Mouse (Mus musculus) heart, embryonic 15.5 days (tissue): ENCODE data around the gene Gm21887. TPM values are rescaled to one million over a fixed set of nuclear protein-coding genes. Genes with fewer than 3 reads are reported as not detected.
"Not testable (repeated sequence)": the region's sequence is repeated elsewhere in the genome, so short reads cannot be mapped to it uniquely, and the experiment has no call there.

Source experiments
- ATAC-seq: fragments of 200-750 bp; cut with Nextera tagmentation; replicated peaks from 2 replicates; pipeline ENCODE4 v1.8.0; 2017; ENCODE audit warnings: low read depth, moderate TSS enrichment; ENCODE audit not compliant: insufficient number of reproducible peaks, insufficient read depth, low FRiP score
- H3K27ac ChIP-seq: fragments of 300-500 bp; sonication (generic); 2 replicates; pipeline ENCODE4 v1.5.1; 2015; ENCODE audit warnings: mild to moderate bottlenecking, inconsistent platforms
- H3K27me3 ChIP-seq: fragments of 300-500 bp; sonication (generic); 2 replicates; pipeline ENCODE4 v1.6.1; 2015; ENCODE audit warnings: inconsistent platforms
- H3K36me3 ChIP-seq: fragments of 300-500 bp; sonication (generic); 2 replicates; pipeline ENCODE4 v1.6.1; 2015; ENCODE audit warnings: mild to moderate bottlenecking, inconsistent platforms
- H3K4me1 ChIP-seq: fragments of 300-500 bp; sonication (generic); replicated peaks from 2 replicates; pipeline ENCODE4 v1.6.1; 2015; ENCODE audit warnings: inconsistent platforms
- H3K4me2 ChIP-seq: fragments of 300-500 bp; sonication (generic); 2 replicates; pipeline ENCODE4 v1.6.1; 2015; ENCODE audit warnings: inconsistent platforms, mild to moderate bottlenecking, moderate library complexity
- H3K4me3 ChIP-seq: fragments of 300-500 bp; sonication (generic); 2 replicates; pipeline ENCODE4 v1.5.1; 2015; ENCODE audit warnings: mild to moderate bottlenecking, inconsistent platforms
- H3K9ac ChIP-seq: fragments of 300-500 bp; sonication (generic); 2 replicates; pipeline ENCODE4 v1.6.1; 2015; ENCODE audit warnings: mild to moderate bottlenecking, inconsistent platforms
- H3K9me3 ChIP-seq: fragments of 300-500 bp; sonication (generic); replicated peaks from 2 replicates; pipeline ENCODE4 v1.6.1; 2016; ENCODE audit warnings: inconsistent platforms
- WGBS: fragments of 180-500 bp; shearing (Covaris S2); methylation state at CpG from one replicate; pipeline ENCODE4 v1.1.7; 2015; ENCODE audit warnings: mixed read lengths; 5-methylcytosine and 5-hydroxymethylcytosine counted together
- polyA plus RNA-seq: library from polyadenylated mRNA; unstranded; fragments of >200 nt; fragmentation: Nextera tagmentation; extraction: Ambion mirVana; gene quantifications from 2 replicates; pipeline ENCODE4 v1.2.1, GENCODE M21; 2015

The Gm21887 gene
- polyA plus RNA-seq, 1 experiment from 2014 or later: 122 TPM

DNA sequence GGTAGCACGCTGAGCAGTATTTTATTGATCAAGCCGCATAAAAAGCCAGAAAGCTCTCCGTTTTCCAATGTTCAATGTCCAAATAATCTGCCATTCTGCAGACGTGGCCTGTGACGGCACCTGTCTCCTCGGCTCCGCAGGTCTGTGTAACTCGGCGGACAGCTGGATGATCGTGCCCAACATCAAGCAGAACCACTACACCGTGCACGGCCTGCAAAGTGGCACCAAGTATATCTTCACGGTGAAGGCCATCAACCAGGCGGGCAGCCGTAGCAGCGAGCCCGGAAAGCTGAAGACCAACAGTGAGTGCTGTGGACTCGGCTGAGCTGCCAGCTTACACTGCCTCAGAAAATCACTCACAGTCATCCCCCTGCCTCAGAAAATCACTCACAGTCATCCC, 23.7 kb upstream of the Gm21887 start:
- not testable (repeated sequence) for H3K27ac ChIP-seq, H3K27me3 ChIP-seq, H3K4me2 ChIP-seq, H3K4me1 ChIP-seq, H3K9ac ChIP-seq, H3K4me3 ChIP-seq, ATAC-seq
- peaks cover 66% of the 10 kb centered on the region for H3K36me3 ChIP-seq
- 82% methylated on average over 18 of the region's 18 CpGs for WGBS
- H3K9me3 ChIP-seq: peaks cover 44% of the 10 kb centered on the region

GRCm38 (mm10) chrX:169986519-169987367, 22.7 kb upstream of the Gm21887 start:
- WGBS: 53% methylated on average over 51 of the region's 51 CpGs
- ATAC-seq: peak; percentile 84
- not testable (repeated sequence) for H3K27me3 ChIP-seq, H3K9ac ChIP-seq, H3K27ac ChIP-seq, H3K4me1 ChIP-seq
- Histone ChIP-seq H3K9me3 (peaks cover 44% of the 10 kb centered on the region), H3K36me3 (peaks cover 63% of the 10 kb centered on the region), H3K4me3 (peak overlapping the region; percentile 23), H3K4me2 (peak overlapping the region; percentile 41)

DNA sequence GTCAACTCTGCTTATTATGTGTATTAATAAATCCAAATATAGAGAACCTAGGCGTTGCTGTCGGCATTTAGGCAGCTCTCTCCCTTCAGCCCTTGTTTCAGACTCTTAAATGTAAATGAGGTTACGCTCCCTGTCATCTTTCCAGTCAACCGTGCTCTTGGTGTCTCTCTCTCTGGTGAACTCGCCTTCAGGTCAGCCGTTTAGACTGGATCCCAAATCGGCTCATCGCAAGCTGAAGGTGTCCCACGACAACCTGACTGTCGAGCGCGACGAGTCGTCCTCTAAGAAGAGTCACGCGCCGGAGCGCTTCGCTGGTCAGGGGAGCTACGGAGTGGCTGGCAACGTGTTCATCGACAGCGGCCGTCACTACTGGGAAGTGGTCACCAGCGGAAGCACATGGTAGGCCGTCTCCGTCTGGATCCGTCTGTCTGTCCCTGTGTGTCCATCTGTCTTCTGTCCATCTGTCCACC, 22.1 kb upstream of the Gm21887 start:
- H3K27ac ChIP-seq, H3K4me1 ChIP-seq, H3K4me3 ChIP-seq, H3K4me2 ChIP-seq, H3K27me3 ChIP-seq, H3K9ac ChIP-seq: not testable (repeated sequence)
- Histone ChIP-seq H3K36me3 (peaks cover 57% of the 10 kb centered on the region), H3K9me3 (peaks cover 44% of the 10 kb centered on the region)
- 84% methylated on average over 28 of the region's 28 CpGs for WGBS
- 0 out of 2 replicates have a peak, but pooled peaks have one; percentile 4 for ATAC-seq

DNA sequence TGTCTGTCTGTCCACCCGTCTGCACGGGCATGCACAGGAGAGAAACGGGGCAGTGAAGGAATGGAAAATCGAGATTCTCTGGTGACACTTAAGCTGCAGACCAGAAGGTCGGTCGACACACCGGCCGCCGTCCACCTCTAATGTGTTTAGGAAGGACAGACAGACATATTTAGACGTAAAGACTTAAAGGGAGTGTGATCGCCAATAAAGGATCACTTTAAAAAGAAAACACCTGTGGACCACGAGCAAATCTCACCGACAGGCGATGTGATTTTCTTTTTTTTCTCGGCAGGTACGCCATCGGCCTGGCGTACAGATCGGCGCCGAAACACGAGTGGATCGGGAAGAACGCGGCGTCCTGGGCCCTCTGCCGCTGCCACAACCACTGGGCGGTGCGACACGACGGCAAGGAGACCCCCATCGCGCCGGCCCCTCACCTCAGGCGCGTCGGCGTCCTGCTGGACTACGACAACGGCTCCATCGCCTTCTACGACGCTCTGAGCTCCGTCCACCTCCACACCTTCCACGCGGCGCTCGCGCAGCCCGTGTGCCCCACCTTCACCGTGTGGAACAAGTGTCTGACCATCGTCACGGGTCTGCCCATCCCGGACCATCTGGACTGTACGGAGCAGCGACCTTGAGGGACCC, 20.8 kb upstream of the Gm21887 start:
- Histone ChIP-seq H3K36me3 (peaks cover 48% of the 10 kb centered on the region), H3K9me3 (peaks cover 37% of the 10 kb centered on the region)
- H3K4me1 ChIP-seq, H3K4me3 ChIP-seq, H3K9ac ChIP-seq, H3K27me3 ChIP-seq, H3K4me2 ChIP-seq, H3K27ac ChIP-seq: not testable (repeated sequence)
- peak; percentile 21; the same call in 1 of the 2 replicates for ATAC-seq
- WGBS: 91% methylated on average over 56 of the region's 56 CpGs

- not testable (repeated sequence) for H3K9ac ChIP-seq, H3K27me3 ChIP-seq, H3K4me3 ChIP-seq, H3K4me1 ChIP-seq, H3K4me2 ChIP-seq, H3K27ac ChIP-seq
- peaks cover 35% of the 10 kb centered on the region for H3K9me3 ChIP-seq
- 82% methylated on average over 8 of the region's 8 CpGs for WGBS
- ATAC-seq: peak; percentile 21; the same call in 1 of the 2 replicates
- H3K36me3 ChIP-seq: peaks cover 43% of the 10 kb centered on the region
Measured at GRCm38 (mm10) chrX:169989219-169989595, 20.3 kb upstream of the Gm21887 start.

DNA sequence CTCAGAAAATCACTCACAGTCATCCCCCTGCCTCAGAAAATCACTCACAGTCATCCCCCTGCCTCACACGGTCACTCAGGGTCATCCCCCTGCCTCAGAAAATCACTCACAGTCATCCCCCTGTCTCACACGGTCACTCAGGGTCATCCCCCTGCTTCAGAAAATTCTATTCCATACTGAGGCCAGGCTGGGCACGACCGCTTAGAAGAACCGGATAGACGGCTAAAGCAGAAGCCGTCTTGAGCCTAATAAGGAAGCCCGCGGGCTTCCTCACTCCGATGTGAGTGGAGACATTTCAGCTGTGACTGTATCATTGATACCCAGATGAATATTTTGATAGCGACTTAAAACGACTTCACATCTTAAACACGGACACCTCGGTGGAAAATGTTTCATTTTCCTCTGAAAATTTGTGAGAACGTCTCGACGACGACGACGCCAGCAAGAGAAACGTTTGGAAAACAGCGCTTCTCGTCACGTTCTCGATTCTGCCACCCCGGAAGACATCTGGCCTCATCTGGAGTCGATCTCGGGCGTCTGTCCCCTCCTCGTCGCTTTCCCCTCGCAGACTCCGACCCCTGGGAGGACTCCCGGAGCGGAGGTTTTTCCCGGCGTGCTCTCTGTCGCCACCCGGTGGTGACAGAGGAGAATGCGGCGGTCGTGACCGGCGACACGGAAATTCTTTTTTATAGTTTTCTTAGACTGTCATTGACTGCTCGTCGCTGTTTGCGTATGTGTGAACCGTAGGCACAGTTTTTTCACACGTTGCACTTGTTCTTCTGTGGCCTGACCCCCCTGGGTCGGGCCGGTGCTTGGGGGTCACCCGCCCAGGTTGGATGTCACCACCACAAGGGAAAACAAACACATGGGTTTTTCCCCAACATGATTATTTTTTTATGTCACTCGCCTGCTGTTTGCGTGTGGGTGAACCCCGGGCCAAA, 19.5 kb upstream of the Gm21887 start:
- not testable (repeated sequence) for H3K27ac ChIP-seq, H3K4me1 ChIP-seq, H3K27me3 ChIP-seq, H3K9ac ChIP-seq, H3K4me3 ChIP-seq, H3K4me2 ChIP-seq
- 74% methylated on average over 56 of the region's 56 CpGs for WGBS
- ATAC-seq: 0 out of 2 replicates have a peak, but pooled peaks have one; percentile 21
- H3K36me3 ChIP-seq: peaks cover 36% of the 10 kb centered on the region
- H3K9me3 ChIP-seq: peaks cover 28% of the 10 kb centered on the region

DNA sequence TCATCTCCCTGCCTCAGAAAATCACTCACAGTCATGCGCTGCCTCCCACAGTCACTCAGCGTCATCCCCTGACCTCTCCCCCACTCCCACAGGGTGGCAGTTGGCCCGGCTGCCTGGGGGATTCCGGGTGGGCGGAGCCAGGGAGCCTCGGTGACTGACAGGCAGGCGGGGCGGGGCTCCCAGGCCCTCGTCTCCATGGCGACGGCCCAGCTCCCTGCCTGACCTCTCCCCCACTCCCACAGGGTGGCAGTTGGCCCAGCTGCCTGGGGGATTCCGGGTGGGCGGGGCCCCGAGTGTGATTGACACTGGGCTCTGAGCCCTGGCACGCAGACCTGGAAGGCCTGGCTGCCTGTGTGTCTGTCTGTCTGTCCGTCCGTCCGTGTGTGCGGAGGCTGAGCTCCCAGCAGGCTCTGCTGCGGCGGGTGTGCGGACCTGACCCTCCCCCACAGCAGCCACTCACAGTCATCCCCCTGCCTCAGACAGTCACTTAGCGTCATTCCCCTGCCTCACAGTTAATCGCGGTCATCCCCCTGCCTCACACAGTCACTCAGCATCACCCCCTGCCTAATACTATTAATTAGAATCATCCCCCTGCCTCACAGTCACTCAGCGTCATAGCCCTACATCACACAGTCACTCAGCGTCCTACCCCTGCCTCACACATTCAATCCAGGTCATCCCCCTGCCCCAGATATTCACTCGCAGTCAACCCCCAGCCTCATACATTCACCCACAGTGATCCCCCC, 18.2 kb upstream of the Gm21887 start:
- not testable (repeated sequence) for H3K4me3 ChIP-seq, ATAC-seq, H3K4me1 ChIP-seq, H3K9ac ChIP-seq, H3K27me3 ChIP-seq, H3K27ac ChIP-seq
- peaks cover 23% of the 10 kb centered on the region for H3K9me3 ChIP-seq
- WGBS: 25% methylated on average over 7 of the region's 28 CpGs
- peaks cover 28% of the 10 kb centered on the region for H3K36me3 ChIP-seq
- H3K4me2 ChIP-seq: 0 out of 2 replicates have a peak overlapping the region, but pooled peaks have one; percentile 34

DNA sequence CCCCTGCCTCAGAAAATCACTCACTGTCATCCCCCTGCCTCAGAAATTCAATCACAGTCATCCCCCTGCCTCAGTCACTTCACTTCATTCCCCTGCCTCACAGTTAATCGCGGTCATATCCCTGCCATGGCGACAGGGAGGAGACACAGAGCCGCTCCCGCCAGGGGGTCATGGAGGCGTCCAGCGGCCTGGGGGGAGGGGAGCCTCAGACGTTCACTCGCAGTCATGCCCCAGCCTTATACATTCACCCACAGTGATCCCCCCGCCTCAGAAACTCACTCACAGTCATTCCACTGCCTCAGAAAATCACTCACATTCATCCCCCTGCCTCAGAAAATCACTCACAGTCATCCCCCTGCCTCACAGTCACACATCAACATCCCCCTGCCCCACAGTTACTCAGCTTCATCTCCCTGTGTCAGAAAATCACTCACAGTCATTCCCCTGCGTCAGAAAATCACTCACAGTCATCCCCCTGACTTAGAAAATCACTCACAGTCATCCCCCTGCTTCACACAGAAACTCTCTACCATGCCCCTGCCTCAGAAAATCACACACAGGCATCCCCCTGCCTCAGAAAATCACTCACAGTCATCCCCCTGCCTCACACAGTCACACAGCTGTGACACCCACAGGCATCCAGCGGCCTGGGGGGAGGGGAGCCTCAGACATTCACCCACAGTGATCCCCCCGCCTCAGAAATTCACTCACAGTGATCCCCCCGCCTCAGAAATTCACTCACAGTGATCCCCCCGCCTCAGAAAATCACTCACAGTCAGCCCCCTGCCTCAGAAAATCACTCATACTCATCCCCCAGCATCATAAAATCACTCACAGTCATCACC, 17.2 kb upstream of the Gm21887 start:
- H3K4me2 ChIP-seq, H3K27ac ChIP-seq, H3K9ac ChIP-seq, H3K4me3 ChIP-seq, H3K27me3 ChIP-seq, ATAC-seq, H3K4me1 ChIP-seq: not testable (repeated sequence)
- WGBS: 17% methylated on average over 7 of the region's 15 CpGs
- Histone ChIP-seq H3K9me3 (peaks cover 23% of the 10 kb centered on the region), H3K36me3 (peaks cover 23% of the 10 kb centered on the region)

DNA sequence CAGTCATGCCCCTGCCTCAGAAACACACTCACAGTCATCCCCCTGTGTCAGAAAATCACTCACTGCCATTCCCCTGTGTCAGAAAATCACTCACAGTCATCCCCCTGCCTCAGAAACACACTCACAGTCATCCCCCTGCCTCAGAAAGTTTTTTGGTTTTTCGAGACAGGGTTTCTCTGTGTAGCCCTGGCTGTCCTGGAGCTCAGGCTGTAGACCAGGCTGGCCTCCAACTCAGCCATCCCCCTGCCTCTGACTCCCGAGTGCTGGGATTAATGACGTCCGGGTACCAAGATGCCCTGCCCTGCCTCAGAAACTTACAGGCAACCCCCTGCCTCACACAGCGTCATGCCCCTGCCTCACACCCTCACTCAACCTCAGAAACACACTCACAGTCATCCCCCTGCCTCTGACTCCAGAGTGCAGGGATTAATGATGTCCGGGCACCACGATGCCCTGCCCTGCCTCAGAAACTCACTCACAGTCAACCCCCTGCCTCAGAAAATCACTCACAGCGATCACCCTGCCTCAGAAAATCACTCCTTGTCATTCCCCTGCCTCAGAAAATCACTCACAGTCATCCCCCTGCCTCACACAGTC, 16.4 kb upstream of the Gm21887 start:
- H3K9me3 ChIP-seq: peaks cover 19% of the 10 kb centered on the region
- H3K9ac ChIP-seq, ATAC-seq, H3K27ac ChIP-seq, H3K4me3 ChIP-seq, H3K4me2 ChIP-seq, H3K4me1 ChIP-seq, H3K27me3 ChIP-seq: not testable (repeated sequence)
- WGBS: 52% methylated on average over 4 of the region's 8 CpGs
- H3K36me3 ChIP-seq: peaks cover 19% of the 10 kb centered on the region
